Mouse (Mus musculus) MEL (cell line): ENCODE results near the gene Il11. TPM values are rescaled to one million over a fixed set of nuclear protein-coding genes. Genes with fewer than 3 reads are reported as not detected.
A peak's percentile ranks its signal among the peaks of the same experiment; 100 is the strongest.

Source experiments
- DNase-seq: peaks from one replicate; pipeline ENCODE4 v3.0.0; 2011; ENCODE audit warnings: low read depth, low spot score
- H3K27ac ChIP-seq: 2 replicates; pipeline ENCODE4 v1.5.1; 2012; ENCODE audit warnings: low read depth, mild to moderate bottlenecking, control low read depth, low read length, moderate library complexity; ENCODE audit not compliant: control insufficient read depth
- H3K27me3 ChIP-seq, 2 experiments: fragments of 150-350 bp in 1 of 2; sonication (generic) in 1 of 2; 2 replicates each; pipeline ENCODE4 v1.6.1; 2012; ENCODE audit warnings: low read length in 2 of 2, mild to moderate bottlenecking in 2 of 2, improper control_type of control experiment in 1 of 2, moderate library complexity in 1 of 2; ENCODE audit not compliant: insufficient read depth in 2 of 2, control insufficient read depth in 1 of 2
- H3K36me3 ChIP-seq, 2 experiments: 2 replicates each; pipeline ENCODE4 v1.6.1; 2012 to 2014; ENCODE audit warnings: low read length in 2 of 2, improper control_type of control experiment in 1 of 2, inconsistent platforms in 1 of 2, mild to moderate bottlenecking in 1 of 2; ENCODE audit not compliant: insufficient read depth in 2 of 2, control insufficient read depth in 1 of 2
- H3K4me1 ChIP-seq, 2 experiments: fragments of 150-350 bp in 1 of 2; sonication (generic) in 1 of 2; 2 replicates each; pipeline ENCODE4 v1.6.1; 2012; ENCODE audit warnings: low read length in 2 of 2, improper control_type of control experiment in 1 of 2, mild to moderate bottlenecking in 1 of 2; ENCODE audit not compliant: insufficient read depth in 2 of 2, control insufficient read depth in 1 of 2
- H3K4me3 ChIP-seq, 2 experiments: fragments of 150-350 bp in 1 of 2; sonication (generic) in 1 of 2; 2 replicates each; pipeline ENCODE4 v1.5.1; 2012; ENCODE audit warnings: low read depth in 2 of 2, low read length in 2 of 2, mild to moderate bottlenecking in 2 of 2, moderate library complexity in 2 of 2, control low read depth in 1 of 2, improper control_type of control experiment in 1 of 2; ENCODE audit not compliant: control insufficient read depth in 1 of 2, insufficient read depth in 1 of 2
- H3K79me2 ChIP-seq: 2 replicates; pipeline ENCODE4 v1.6.1; 2012; ENCODE audit warnings: mild to moderate bottlenecking, low read length, moderate library complexity; ENCODE audit not compliant: control insufficient read depth, poor library complexity, insufficient read depth
- H3K9ac ChIP-seq: 2 replicates; pipeline ENCODE4 v1.6.1; 2012; ENCODE audit warnings: low read depth, mild to moderate bottlenecking, control low read depth, low read length, moderate library complexity; ENCODE audit not compliant: control insufficient read depth, poor library complexity, severe bottlenecking
- H3K9me3 ChIP-seq: fragments of 150-350 bp; sonication (generic); replicated peaks from 2 replicates; pipeline ENCODE4 v1.6.1; 2012; ENCODE audit warnings: mild to moderate bottlenecking, low read length, improper control_type of control experiment, moderate library complexity; ENCODE audit not compliant: insufficient read depth
- BHLHE40 ChIP-seq: IDR thresholded peaks from 2 replicates; pipeline ENCODE4 v1.6.1; 2012; ENCODE audit warnings: low read depth, mild to moderate bottlenecking, inconsistent platforms, low read length, improper control_type of control experiment, borderline replicate concordance
- CHD1 ChIP-seq: IDR thresholded peaks from 2 replicates; pipeline ENCODE4 v1.6.1; 2012; ENCODE audit warnings: low read depth, mild to moderate bottlenecking, inconsistent platforms, low read length, improper control_type of control experiment
- ETS1 ChIP-seq: IDR thresholded peaks from 2 replicates; pipeline ENCODE4 v1.6.1; 2012; ENCODE audit warnings: low read depth, mild to moderate bottlenecking, inconsistent platforms, low read length, improper control_type of control experiment, moderate library complexity
- KAT2A ChIP-seq: conservative IDR thresholded peaks from 2 replicates; pipeline ENCODE4 v1.6.1; 2012; ENCODE audit warnings: low read depth, low read length, improper control_type of control experiment, inconsistent platforms
- MAFK ChIP-seq: IDR thresholded peaks from 2 replicates; pipeline ENCODE4 v1.6.1; 2011; ENCODE audit warnings: low read depth, mild to moderate bottlenecking, low read length, improper control_type of control experiment, borderline replicate concordance
- MAZ ChIP-seq: IDR thresholded peaks from 2 replicates; pipeline ENCODE4 v1.6.1; 2012; ENCODE audit warnings: low read depth, mild to moderate bottlenecking, inconsistent platforms, low read length, improper control_type of control experiment
- MYC ChIP-seq: IDR thresholded peaks from 2 replicates; pipeline ENCODE4 v1.6.1; 2011; ENCODE audit warnings: low read depth, mild to moderate bottlenecking, low read length, improper control_type of control experiment, moderate library complexity
- NELFE ChIP-seq: IDR thresholded peaks from 2 replicates; pipeline ENCODE4 v1.6.1; 2011; ENCODE audit warnings: low read depth, low read length, improper control_type of control experiment
- NRF1 ChIP-seq: IDR thresholded peaks from 2 replicates; pipeline ENCODE4 v1.6.1; 2014; ENCODE audit warnings: low read depth, mild to moderate bottlenecking, inconsistent platforms, low read length, improper control_type of control experiment, moderate library complexity; ENCODE audit not compliant: poor library complexity, insufficient read depth, severe bottlenecking
- POLR2A ChIP-seq, 2 experiments: IDR thresholded peaks; 2 replicates each; pipeline ENCODE4 v1.6.1; 2011 to 2012; ENCODE audit warnings: low read length in 2 of 2, mild to moderate bottlenecking in 2 of 2, control low read depth in 1 of 2, improper control_type of control experiment in 1 of 2, low read depth in 1 of 2, moderate library complexity in 1 of 2; ENCODE audit not compliant: control insufficient read depth in 1 of 2, insufficient read depth in 1 of 2, poor library complexity in 1 of 2
- RCOR1 ChIP-seq: IDR thresholded peaks from 2 replicates; pipeline ENCODE4 v1.6.1; 2012; ENCODE audit warnings: low read depth, mild to moderate bottlenecking, inconsistent platforms, low read length, improper control_type of control experiment
- TBP ChIP-seq: IDR thresholded peaks from 2 replicates; pipeline ENCODE4 v1.8.0; 2011; ENCODE audit warnings: low read depth, low read length, improper control_type of control experiment
- UBTF ChIP-seq: IDR thresholded peaks from 2 replicates; pipeline ENCODE4 v1.6.1; 2012; ENCODE audit warnings: low read depth, mild to moderate bottlenecking, inconsistent platforms, low read length, improper control_type of control experiment, moderate library complexity, borderline replicate concordance; ENCODE audit not compliant: insufficient read depth
- USF1 ChIP-seq: IDR thresholded peaks from 2 replicates; pipeline ENCODE4 v1.6.1; 2014; ENCODE audit warnings: low read depth, mild to moderate bottlenecking, inconsistent platforms, low read length, improper control_type of control experiment, moderate library complexity
- polyA plus RNA-seq, 2 experiments: library from polyadenylated mRNA; stranded (reverse) in 1 of 2; unstranded in 1 of 2; fragments of >175 nt in 1 of 2; fragments of >200 nt in 1 of 2; gene quantifications; 2 replicates each; pipeline versions ENCODE4 v1.2.1 to v1.2.4; 2012; ENCODE audit warnings: low replicate concordance in 2 of 2, low read depth in 1 of 2; ENCODE audit not compliant: insufficient read length in 2 of 2, insufficient read depth in 1 of 2, missing spikeins in 1 of 2
- total RNA-seq: library from RNA; depleted of rRNA; stranded (reverse); fragments of 300-350 nt; gene quantifications from 2 replicates; pipeline ENCODE4 v1.2.3, GENCODE M21; 2012

The Il11 gene
- total and polyA plus RNA-seq, 3 experiments = 0.07 to 0.12 TPM; not detected in 1

DNA sequence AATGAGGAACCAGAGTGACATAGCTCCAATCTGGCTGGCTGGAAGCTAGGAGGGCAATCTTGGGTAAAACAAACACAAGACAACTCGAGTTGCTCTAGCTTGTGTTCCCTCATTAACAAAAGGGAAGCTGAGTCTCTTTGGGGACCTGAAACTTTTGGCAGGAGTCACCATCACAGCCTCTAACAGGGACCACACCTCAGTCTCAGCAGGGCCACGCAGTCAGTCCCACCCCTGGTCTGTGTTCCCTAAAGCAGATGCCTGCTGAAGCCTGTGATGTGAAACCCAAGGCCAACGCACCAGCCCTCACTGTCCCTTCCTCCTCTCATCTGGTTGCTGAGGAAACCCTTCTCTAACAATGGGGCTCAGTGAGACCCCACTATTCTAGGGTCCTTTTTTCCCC lies 529 bp downstream of the Il11 start:
- Histone ChIP-seq H3K27ac (no peak overlapping the region), H3K79me2 (peaks cover 4% of the 10 kb centered on the region), H3K27me3 (peaks cover 0 to 1% of the 10 kb centered on the region in 2 experiments; a peak in 2 of 4 replicates), H3K9me3 (no peaks in the 10 kb centered on the region), H3K9ac (no peak overlapping the region), H3K4me3 (no peak overlapping the region), H3K36me3 (peaks cover 0 to 7% of the 10 kb centered on the region in 2 experiments; a peak in 3 of 4 replicates), H3K4me1 (peaks cover 0 to 10% of the 10 kb centered on the region in 2 experiments; a peak in 2 of 4 replicates)
- DNase-seq = peak; percentile 28
- TF ChIP-seq BHLHE40 = no peak
- TF ChIP-seq TBP = no peak
- TF ChIP-seq USF1 = no peak
- TF ChIP-seq RCOR1 = no peak
- no peak for TF ChIP-seq POLR2A (IDR thresholded peaks at IDR 0.05; ENCODE audit: control insufficient read depth in 1 of 2, insufficient read depth in 1 of 2, low read depth in 1 of 2, low read length in 2 of 2, poor library complexity in 1 of 2)

DNA sequence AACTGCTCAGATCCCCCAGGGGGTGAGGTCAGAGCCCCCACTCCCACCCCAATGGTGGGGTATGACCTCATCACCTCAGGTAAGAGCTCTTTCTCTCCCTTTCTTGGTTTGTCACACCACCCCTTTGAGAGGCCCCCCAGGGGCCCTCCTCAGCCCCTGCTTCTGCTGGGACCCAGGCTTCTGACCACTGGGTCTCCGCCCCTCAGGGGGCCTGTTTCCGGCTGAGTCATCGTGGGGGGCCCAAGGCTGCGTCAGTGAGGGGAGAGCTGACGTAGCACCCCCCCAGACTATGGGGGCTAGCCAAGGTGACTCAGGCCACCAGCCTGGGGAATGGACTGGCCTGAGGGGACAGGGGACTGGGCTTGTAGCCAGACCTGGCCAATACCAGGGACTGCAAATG lies 2.7 kb downstream of the Il11 start:
- Histone ChIP-seq H3K27me3 (peaks cover 3 to 11% of the 10 kb centered on the region in 2 experiments; a peak in 3 of 4 replicates), H3K79me2 (no peaks in the 10 kb centered on the region), H3K4me1 (peaks cover 0 to 12% of the 10 kb centered on the region in 2 experiments; a peak in 1 of 4 replicates), H3K27ac (no peak overlapping the region)
- peak; percentile 31 for DNase-seq
- TF ChIP-seq USF1 (no peak), KAT2A (no peak), NELFE (no peak), MYC (no peak), MAFK (no peak), UBTF (no peak), NRF1 (no peak), RCOR1 (no peak), ETS1 (no peak), MAZ (no peak), CHD1 (no peak)
- TF ChIP-seq, all 39 proteins: peak for 0
- no peaks in the 10 kb centered on the region for H3K9me3 ChIP-seq
- no peak overlapping the region for H3K4me3 ChIP-seq
- no peak overlapping the region for H3K9ac ChIP-seq
- H3K36me3 ChIP-seq = no peaks in the 10 kb centered on the region; a peak in 1 of 4 replicates
